Mouse (Mus musculus): Measurements from ENCODE around the gene Pnpla7. TPM values are rescaled to one million over a fixed set of nuclear protein-coding genes. Genes with fewer than 3 reads are reported as not detected.

The Pnpla7 gene
- total RNA-seq, 1 experiment from 2014 or later = 35.7 TPM

DNA sequence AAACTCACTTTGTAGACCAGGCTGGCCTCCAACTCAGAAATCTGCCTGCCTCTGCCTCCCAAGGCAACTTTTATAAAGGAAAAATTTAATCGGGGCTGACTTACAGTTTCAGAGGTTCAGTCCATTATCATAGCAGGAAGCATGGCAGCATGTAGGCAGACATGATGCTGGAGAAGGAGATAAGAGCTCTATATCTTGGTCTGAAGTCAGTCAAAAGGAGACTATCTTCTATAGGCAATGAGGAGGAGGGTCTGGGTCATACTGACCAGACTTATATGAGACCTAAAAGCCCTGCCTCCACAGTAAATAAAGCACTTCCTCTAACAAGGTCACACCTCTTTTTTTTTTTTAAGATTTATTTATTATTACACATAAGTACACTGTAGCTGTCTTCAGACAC, 88.5 kb downstream of the Pnpla7 start:
- ATAC-seq (replicated peaks; ENCODE audit: low read depth, poor library complexity, severe bottlenecking) = no peak

DNA sequence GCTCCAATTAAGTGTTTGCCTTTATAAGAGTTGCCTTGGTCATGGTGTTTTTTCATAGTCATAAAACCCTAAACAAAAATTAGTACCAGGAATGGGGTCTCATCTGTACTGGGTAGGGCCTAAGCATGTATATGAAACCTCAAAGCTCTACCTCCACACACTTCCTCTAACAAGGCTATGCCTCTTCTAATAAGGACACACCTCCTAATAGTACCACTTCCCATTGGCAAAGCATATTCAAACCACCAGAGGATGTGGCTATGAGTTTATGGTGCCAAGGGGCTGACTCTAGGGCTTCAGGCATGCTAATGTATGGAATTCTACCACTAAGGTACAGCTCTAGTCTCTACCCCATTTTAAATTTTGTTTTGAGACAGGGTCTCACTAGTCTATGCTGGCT, 89.7 kb downstream of the Pnpla7 start:
- ATAC-seq (replicated peaks; ENCODE audit: low read depth, poor library complexity, severe bottlenecking) = no peak

DNA sequence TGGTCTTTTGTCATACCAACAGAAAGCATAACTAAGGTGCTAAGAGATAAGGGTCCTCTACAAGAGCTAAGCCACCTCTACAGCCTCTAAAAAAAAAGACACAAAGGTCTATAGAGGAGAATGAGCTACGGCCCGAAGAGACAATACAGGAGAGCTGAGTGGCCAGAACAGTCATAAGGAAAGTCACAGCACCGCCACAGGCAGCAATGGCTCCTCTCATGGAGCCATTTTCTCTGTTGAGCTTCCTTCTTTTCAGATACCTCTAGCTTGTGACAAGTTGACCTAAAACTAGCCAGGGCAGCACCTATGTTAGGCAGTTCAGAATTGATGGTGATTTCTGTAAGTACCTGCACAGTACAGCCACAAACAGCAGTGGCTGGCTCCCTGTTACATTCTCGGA, 90.7 kb downstream of the Pnpla7 start:
- ATAC-seq (replicated peaks; ENCODE audit: low read depth, poor library complexity, severe bottlenecking) = no peak

DNA sequence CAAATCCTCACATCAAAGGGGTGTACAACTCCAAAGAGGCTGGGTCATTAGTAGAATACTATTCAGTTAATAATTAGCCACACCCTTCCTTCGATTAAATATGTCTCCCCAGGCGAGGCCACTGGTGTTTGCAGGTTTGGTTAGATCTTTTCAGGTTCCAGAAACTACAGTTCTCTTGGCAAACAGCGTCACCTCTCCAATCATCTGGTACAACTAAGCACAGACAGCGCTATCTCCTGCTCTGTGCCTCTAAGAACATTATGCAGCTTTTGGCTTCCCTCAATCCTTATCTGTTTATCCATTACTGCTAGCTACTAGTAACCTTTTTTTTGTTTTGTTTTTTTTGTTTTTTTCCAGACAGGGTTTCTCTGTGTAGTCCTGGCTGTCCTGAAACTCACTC, 93.7 kb downstream of the Pnpla7 start:
- ATAC-seq (replicated peaks; ENCODE audit: low read depth, poor library complexity, severe bottlenecking) = no peak

DNA sequence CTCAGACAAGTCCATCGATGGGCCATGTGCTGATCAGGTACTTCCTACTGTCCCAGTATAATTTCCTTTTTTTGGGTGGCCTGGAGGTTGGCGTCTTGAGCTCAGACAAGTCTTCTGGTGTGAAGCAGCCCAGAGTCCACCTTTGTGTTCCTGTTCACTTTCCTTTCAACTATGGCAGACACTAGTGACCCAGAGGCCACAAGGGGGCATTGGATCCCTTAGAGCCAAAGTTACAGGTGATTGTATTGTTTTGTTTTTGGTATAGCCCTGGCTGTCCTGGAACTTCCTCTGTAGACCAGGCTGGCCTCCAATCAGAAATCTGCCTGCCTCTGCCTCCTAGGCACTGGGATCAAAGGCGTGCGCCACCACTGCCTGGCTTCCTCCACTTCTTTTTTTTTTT, 96.6 kb downstream of the Pnpla7 start:
- ATAC-seq (replicated peaks; ENCODE audit: low read depth, poor library complexity, severe bottlenecking) = no peak

DNA sequence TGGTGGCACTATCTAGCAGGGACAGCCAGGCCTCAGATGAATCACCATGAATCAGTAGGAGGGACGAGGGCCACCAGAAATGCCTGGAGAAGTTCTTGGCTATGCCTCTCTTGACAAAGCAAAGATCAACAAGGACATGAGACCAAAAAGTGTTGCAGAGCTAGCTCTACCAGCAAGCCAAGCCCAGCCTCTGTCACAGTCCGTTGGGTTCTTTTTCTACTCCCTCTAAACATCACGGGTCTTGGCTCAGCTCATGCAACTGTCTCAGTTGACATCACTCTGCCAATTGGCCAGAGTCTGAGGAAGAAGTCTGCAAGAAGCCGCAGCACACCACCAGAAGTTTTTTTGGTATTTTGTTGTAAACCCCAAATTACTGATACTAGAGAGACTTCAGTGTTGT, 99.7 kb downstream of the Pnpla7 start:
- ATAC-seq (replicated peaks; ENCODE audit: low read depth, poor library complexity, severe bottlenecking) = no peak

DNA sequence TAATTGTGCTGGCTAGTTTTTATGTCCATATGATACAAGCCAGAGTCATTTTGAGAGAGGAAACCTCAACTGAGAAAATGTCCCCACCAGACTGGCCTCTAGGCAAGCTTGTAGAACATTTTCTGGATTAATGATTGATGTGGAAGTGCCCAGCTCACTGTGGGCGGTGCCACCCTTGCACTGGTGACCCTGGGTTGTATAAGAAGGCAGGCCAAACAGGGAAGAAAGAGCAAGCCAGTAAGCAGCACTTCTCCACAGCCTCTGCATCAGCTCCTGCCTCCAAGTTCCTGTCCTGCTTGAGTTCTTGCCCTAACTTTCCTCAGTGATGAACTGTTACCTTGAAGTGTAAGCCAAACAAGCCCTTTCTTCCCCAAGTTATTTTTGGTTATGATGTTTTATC, 103.1 kb downstream of the Pnpla7 start:
- ATAC-seq (replicated peaks; ENCODE audit: low read depth, poor library complexity, severe bottlenecking) = no peak

DNA sequence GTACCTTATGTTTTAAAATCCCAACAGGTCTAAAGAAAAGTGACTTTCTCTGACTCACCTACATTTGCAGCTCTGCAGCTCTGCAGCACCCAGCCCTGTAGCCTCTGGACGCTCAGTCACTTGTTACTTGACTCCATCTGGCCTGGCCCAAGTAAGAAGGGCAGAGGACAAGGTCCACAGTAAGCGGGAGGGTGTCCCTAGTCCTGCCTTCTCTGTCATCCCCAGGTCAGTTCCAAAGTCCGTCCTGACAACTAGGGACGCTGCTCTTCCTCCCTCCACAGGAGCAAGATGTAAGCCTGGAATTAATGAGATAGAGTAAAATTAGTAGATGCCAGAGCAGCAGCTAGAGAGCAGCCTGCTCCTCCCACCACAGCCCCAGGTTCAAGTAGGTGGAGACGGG, 104.2 kb downstream of the Pnpla7 start, which contains the start of gene Entpd8:
TSS of gene Entpd8 (plus strand) at position 229 of the 400 bp plus-strand sequence.
- ATAC-seq (replicated peaks; ENCODE audit: low read depth, poor library complexity, severe bottlenecking) = no peak

DNA sequence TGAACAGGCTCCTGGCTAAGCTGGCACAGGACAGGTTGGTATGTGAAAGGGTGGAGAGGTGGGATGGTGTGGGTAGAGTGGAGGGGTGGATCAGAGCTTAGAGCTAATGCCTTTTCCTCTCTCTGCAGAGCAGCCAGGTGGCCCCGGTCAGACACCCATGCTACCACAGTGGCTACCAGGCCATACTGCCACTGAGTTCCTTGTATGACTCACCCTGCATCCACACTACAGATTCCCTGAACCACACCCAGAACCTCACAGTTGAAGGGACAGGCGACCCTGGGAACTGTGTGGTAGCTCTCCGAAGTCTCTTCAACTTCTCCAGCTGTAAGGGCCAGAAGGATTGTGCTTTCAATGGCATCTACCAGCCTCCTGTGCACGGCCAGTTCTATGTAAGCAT, 107.9 kb downstream of the Pnpla7 start:
- ATAC-seq (replicated peaks; ENCODE audit: low read depth, poor library complexity, severe bottlenecking) = no peak

DNA sequence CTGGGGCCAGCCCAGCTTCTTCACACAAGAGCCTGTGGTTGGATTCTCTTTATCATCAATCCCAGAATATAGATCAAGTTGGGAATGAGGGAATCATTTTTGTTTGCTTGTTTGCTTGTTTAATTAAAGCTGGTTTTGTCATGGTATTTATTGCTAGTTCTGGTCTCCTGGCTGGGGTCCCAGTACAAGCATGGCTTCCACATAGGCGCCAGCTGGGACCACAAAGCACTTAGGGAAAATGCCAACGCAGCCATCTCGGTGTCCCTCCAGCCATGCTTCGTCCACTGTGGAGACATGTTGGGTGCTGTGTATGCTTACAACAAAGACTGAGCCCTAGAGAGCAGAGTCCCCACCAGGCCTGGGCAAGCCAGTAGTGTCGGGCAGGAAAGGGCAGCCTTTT, 109.7 kb downstream of the Pnpla7 start:
- no peak for ATAC-seq (replicated peaks; ENCODE audit: low read depth, poor library complexity, severe bottlenecking)

DNA sequence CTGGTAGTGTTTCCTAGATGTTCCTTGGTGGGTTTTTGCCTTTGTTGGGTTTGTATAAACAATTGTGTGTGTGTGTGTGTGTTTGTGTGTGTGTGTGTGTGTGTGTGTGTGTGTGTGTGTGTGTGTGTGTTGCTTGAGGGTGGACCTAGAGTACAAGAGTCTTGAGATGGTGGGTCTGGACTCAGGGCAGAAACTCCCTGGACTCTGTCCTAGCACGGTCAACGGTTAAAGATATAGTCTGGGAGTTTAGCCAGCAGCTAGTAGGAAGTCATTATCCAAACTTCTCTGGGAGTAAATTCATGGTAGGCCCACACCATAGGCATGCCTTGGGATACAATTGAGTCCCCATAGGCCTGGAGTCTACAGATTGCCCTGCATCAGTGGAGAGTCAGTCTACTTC, 112.0 kb downstream of the Pnpla7 start:
- no peak for ATAC-seq (replicated peaks; ENCODE audit: low read depth, poor library complexity, severe bottlenecking)

DNA sequence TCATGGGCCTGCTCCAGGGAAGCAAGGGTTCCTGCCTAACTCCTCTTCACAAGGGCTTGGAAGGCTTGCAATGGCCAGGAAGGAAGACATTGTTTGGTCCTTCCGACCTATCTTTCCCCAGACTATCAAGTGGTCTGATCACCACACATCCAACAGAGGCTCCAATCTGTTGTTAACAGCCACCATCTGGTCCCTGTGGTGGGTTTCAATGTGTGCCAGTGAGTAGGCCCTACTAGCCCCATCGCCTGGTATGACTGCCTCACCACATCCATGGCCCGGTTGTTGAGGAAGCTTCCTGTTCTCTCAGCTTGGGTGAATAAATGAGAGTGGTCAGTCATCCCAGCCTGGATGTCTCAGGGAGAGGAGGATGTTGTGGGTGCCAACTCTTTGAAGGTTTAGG, 112.8 kb downstream of the Pnpla7 start:
- no peak for ATAC-seq (replicated peaks; ENCODE audit: low read depth, poor library complexity, severe bottlenecking)

DNA sequence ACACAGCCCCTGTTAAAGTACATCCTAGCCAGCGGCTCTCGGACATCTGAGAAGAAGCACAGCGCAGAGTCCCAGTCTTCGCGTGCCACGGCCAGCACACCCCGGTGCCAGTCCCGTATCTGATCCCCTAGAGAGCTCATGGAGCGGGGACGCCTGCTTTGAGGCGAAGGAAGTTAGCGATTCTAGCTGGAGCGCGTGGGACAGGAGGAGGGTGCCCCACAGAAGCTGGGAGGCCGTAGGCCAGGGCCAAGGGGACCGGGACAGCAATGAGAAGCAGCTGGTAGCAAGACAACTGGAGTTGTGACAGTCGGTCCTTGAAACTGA, 118.9 kb downstream of the Pnpla7 start:
- ATAC-seq (replicated peaks; ENCODE audit: low read depth, poor library complexity, severe bottlenecking) = peak; percentile 33

DNA sequence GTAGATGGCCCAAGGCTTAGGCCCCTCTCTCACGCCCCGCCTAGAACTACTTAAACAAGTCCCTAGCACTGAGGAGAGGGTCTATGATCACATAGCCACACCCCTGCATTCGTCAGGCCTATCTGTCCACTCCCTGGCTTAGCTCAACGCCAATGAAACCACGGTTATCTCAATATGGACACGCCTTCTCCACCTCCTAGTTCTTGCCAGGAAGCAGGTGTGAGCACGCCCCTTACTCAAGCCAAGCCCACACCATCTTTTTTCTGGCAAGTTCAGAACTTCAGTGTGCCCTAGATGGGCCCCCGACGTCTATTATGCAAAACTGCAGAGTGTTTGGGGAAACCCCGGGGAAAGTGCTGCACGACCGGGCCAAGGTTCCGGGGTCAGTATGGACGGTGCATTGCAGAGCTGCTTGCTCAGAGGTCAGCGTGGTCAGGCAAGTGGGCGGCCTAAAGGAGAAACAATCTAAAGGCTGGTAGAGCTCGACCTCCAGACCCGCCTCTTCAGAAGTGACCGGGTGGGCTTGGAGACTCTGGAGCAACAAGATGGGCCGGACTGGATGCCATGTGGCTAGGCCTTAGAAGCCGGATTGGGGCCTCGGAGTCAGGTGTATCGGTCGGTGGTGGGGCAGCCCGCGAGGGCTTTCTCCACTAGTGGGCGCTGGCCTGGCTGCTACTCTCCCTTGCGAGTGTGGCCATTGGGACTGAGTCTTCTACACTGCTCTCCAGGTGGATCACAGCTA, 119.4 kb downstream of the Pnpla7 start, which contains the start of gene Noxa1:
TSS of gene Noxa1 (minus strand) at position 41 of the 742 bp plus-strand sequence.
- peak; percentile 71 for ATAC-seq (replicated peaks; ENCODE audit: low read depth, poor library complexity, severe bottlenecking)

DNA sequence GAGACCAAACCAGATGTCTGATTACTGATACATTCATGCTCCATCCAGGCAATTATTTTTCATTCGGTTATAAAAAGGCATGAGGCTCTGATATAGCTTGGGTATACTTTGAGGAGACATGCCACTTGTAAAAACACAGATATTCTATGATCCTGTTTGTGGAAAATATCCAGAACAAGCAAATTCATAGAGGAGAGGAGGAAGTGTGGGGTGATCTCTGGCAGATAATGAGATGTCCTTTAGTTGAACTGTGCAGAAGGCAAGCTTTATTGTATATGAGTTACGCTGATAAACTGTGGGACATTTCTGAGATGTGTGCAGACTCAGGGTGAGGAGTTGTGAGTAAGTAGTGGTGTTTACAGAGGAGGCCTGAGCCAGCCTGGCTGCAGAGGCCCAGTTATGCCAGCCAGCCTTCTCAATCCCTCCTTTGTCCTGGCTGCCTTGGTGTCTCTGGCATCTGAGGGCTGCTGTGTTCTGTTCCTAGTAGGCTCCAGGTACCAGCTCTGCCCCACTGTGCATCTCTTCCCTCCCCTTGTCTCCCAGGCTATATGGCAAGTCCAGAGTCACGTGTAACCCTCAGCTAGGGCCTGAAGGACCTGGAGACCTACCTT, 122.3 kb downstream of the Pnpla7 start:
- ATAC-seq (replicated peaks; ENCODE audit: low read depth, poor library complexity, severe bottlenecking) = no peak

DNA sequence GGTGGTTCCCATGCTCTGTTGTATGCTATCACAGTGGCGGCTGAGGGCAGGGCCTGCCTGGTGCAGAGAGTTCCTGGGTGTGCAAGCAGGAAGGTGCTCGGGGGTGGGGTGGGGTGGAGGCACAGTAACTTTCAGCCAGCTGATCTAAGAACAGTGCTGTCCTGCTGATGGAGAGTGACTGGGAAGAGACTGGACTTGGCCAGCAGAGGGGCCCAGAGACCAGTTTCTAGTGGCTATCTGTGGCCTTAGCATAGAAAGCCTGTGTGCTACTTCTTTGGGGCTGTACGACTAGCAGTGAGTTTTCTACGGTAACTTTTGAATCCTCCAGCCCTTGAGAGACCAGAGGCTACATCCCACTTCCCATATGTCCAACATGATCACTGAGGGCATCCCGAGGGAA, 123.1 kb downstream of the Pnpla7 start:
- peak; percentile 42 for ATAC-seq (replicated peaks; ENCODE audit: low read depth, poor library complexity, severe bottlenecking)

DNA sequence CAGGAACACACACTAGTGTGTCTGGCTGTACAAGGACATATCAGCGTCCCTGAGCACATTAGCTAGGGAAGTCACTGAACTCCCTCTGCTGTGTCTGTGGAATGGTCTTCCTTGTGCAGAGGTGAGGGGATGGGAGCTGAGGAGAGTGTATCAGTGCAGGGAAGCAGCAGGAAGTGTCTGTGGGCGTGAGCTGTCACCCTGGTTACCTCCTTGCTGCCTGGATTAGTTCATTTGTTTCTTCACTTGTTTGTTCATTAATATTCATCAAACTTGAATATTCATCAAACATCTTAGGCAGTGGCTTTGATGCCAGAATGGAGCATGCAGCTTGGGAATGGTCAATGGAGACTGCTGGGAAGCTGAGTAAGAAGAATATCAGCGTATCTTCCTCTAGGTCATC, 123.9 kb downstream of the Pnpla7 start:
- no peak for ATAC-seq (replicated peaks; ENCODE audit: low read depth, poor library complexity, severe bottlenecking)

Other genes with a start within 250 kb of the Pnpla7 start
- 1.8 TPM in 1 of 2 replicates, not detected in the other for gene Cacna1b, start 212.9 kb upstream of the Pnpla7 start, total RNA-seq (2017)
- gene Ehmt1, start 56.4 kb upstream of the Pnpla7 start, total RNA-seq (2017) = 83.6 and 139 TPM in 2 replicates
- 59.6 and 102 TPM in 2 replicates for gene Arrdc1, start 40.8 kb upstream of the Pnpla7 start, total RNA-seq (2017)
- gene Zmynd19, start 26.2 kb upstream of the Pnpla7 start, total RNA-seq (2017) = 55.2 and 55.5 TPM in 2 replicates
- 17.4 and 21.8 TPM in 2 replicates for gene Dph7, start 13.6 kb upstream of the Pnpla7 start, total RNA-seq (2017)
- 117 and 138 TPM in 2 replicates for gene Mrpl41, start 935 bp upstream of the Pnpla7 start, total RNA-seq (2017)
- gene Nsmf, start 78.3 kb downstream of the Pnpla7 start, total RNA-seq (2017) = 9.6 and 15.2 TPM in 2 replicates
- not detected in 2 replicates for gene Entpd8, start 104.3 kb downstream of the Pnpla7 start, total RNA-seq (2017)
- gene Noxa1, start 119.1 kb downstream of the Pnpla7 start, total RNA-seq (2017) = 0.09 TPM in 1 of 2 replicates, not detected in the other
- gene Nrarp, start 204.7 kb downstream of the Pnpla7 start, total RNA-seq (2017) = 0.39 and 2.2 TPM in 2 replicates
- 15.7 and 18.1 TPM in 2 replicates for gene Tor4a, start 220.9 kb downstream of the Pnpla7 start, total RNA-seq (2017)
- 28.8 and 47.4 TPM in 2 replicates for gene Nelfb, start 235.5 kb downstream of the Pnpla7 start, total RNA-seq (2017)
- gene Stpg3, start 238.6 kb downstream of the Pnpla7 start, total RNA-seq (2017) = not detected in 2 replicates
- gene Fam166a, start 242.7 kb downstream of the Pnpla7 start, total RNA-seq (2017) = not detected in 2 replicates
- gene Tubb4b, start 248.7 kb downstream of the Pnpla7 start, total RNA-seq (2017) = 486 and 513 TPM in 2 replicates

Data from common myeloid progenitor, adult 5-6 weeks (primary cell).